Mouse (Mus musculus): ENCODE results near the gene Nlrp10. TPM values are rescaled to one million over a fixed set of nuclear protein-coding genes. Genes with fewer than 3 reads are reported as not detected.

The Nlrp10 gene
- polyA plus RNA-seq (2014; fragmentation: Nextera tagmentation; extraction: Ambion mirVana): 0.08 and 0.13 TPM in 2 replicates

DNA sequence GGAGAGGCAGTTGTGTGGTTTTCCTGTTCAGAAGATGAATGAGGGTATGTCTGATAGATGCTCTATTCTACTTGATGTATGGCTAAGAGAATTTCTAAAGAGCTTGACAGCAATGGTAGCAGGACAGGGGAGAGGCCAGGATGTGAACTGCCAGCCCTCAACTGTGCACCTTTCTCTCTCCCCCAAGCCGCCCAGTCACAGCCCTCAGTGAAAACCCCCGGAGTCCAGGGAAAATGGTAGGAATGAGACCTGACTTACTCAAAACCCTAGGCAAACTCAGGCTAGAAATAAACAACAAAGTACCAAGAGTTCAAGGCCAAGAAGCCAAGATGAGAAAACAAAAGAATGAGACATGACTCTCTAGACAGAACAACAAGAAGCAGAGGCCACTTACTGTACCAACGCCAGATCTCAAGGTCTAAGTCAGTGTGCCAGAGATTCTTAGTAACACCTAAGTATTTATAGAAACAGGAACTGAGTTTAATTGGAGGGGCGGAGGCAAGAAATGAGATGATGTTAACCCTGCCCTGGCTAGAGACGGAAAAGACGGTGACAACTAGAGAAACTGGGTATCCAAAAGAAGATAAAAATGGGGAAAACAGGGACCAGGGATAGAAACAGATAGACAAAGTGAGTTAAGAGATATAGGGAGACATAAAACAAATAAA, at the start of gene Nlrp10:
Gene Nlrp10, minus strand, starts transcription at position 453 of the 668 bp plus-strand sequence.
- ATAC-seq (ENCODE audit: low read depth): no peak
- Histone ChIP-seq H3K4me1 (ENCODE audit: control insufficient read depth, insufficient read depth, low read length) (no peaks in the 10 kb centered on the region), H3K4me2 (ENCODE audit: low read depth, low read length) (no peak within 1 kb of the TSS), H3K27me3 (replicated peaks; ENCODE audit: control insufficient read depth, insufficient read depth, low read length) (no peaks in the 10 kb centered on the region), H3K9me3 (ENCODE audit: control insufficient read depth, low read length) (no peaks in the 10 kb centered on the region), H3K36me3 (ENCODE audit: control insufficient read depth, insufficient read depth, low read length) (no peaks in the 10 kb centered on the region), H3K27ac (replicated peaks; ENCODE audit: low read depth, low read length) (no peak within 1 kb of the TSS), H3K4me3 (ENCODE audit: low read depth, low read length) (no peak within 1 kb of the TSS), H3K9ac (ENCODE audit: low read depth, low read length) (no peak within 1 kb of the TSS)
- 71% methylated on average over 6 of the region's 6 CpGs for WGBS
- DNase-seq (ENCODE audit: low spot score): no peak

DNA sequence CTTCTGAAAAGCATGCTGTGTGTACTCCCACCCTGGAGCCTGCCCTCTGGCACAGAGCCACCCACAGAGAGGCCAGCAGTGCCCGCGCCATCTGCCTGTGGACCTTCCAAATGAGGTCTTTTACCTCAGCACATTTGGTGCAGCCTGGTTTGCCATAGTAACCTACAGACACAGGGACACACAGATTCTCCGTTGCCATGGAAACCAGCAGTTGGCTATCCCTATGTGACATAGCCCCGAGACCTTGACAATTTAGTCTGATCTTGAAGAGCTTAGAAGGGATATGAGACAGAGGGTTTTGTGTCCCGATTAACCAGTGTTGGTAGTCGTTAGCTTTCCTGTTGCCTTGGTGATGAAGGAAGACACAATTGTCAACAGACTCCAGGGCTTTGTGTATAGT, 42.3 kb upstream of the Nlrp10 start:
- DNase-seq (ENCODE audit: low spot score) (no peak), ATAC-seq (ENCODE audit: low read depth) (peak; percentile 50)
- 38% methylated on average over 6 of the region's 6 CpGs for WGBS
- no peak overlapping the region for H3K9ac ChIP-seq (ENCODE audit: low read depth, low read length)
- H3K9me3 ChIP-seq (ENCODE audit: control insufficient read depth, low read length): no peaks in the 10 kb centered on the region
- no peaks in the 10 kb centered on the region for H3K27me3 ChIP-seq (replicated peaks; ENCODE audit: control insufficient read depth, insufficient read depth, low read length)
- no peaks in the 10 kb centered on the region for H3K36me3 ChIP-seq (ENCODE audit: control insufficient read depth, insufficient read depth, low read length)
- no peak overlapping the region for H3K27ac ChIP-seq (replicated peaks; ENCODE audit: low read depth, low read length)
- no peak overlapping the region for H3K4me2 ChIP-seq (ENCODE audit: low read depth, low read length)
- H3K4me3 ChIP-seq (ENCODE audit: low read depth, low read length): no peak overlapping the region
- no peaks in the 10 kb centered on the region for H3K4me1 ChIP-seq (ENCODE audit: control insufficient read depth, insufficient read depth, low read length)

DNA sequence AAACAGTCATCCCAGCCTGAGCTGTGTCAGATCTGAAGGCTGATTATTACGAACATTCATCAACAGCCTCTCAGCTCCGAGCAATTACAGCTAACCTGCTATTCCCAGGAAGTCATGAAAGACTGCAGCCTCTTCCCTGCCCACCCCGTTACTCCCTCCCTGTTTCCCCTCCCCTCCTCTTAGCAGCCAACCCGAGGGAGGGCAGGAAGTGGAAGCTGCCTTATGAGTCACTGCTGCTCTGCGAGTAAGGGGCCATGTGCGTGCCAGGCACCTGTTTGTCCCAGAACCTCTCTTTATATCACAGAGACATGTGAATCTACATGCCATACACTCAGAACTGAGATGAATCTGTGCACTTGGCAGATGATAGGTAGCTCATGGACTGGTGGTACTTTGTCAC, 38.2 kb upstream of the Nlrp10 start:
- no peak overlapping the region for H3K9ac ChIP-seq (ENCODE audit: low read depth, low read length)
- peak; percentile 2 for DNase-seq (ENCODE audit: low spot score)
- no peaks in the 10 kb centered on the region for H3K4me1 ChIP-seq (ENCODE audit: control insufficient read depth, insufficient read depth, low read length)
- H3K4me2 ChIP-seq (ENCODE audit: low read depth, low read length): no peak overlapping the region
- no peaks in the 10 kb centered on the region for H3K36me3 ChIP-seq (ENCODE audit: control insufficient read depth, insufficient read depth, low read length)
- no peak for ATAC-seq (ENCODE audit: low read depth)
- H3K4me3 ChIP-seq (ENCODE audit: low read depth, low read length): no peak overlapping the region
- WGBS: 29% methylated on average over 6 of the region's 6 CpGs
- H3K9me3 ChIP-seq (ENCODE audit: control insufficient read depth, low read length): no peaks in the 10 kb centered on the region
- H3K27ac ChIP-seq (replicated peaks; ENCODE audit: low read depth, low read length): no peak overlapping the region
- no peaks in the 10 kb centered on the region for H3K27me3 ChIP-seq (replicated peaks; ENCODE audit: control insufficient read depth, insufficient read depth, low read length)

DNA sequence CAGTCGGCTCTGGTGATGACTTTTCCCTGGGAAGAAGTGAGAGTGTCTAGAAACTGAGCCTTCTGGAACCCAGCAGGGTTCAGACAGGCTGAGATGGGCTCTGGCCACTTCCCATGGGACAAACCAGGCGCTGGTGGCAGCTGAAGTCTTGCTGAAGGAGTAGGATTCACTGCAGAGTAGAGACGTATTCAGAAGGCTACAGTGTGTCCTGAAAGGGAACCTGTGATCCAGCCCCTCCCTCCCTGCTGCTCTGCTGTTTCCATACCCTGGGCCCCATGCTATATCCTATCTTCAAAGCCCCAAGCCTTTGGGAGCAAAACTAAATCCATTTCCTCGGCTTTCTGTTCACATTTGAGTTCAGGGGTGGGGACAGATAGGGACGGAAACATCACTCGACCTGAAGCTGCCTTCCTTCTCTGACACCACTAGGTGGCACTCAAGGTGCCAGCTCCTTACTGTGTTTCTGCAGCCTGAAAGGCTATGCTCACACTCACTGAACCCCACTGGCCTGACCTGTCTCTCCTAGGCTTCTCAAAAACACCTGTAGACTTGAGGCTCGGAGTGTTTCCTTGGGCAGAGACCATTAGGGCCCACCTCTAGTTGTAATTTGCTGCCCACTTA, 36.9 kb upstream of the Nlrp10 start:
- H3K9ac ChIP-seq (ENCODE audit: low read depth, low read length): no peak overlapping the region
- H3K36me3 ChIP-seq (ENCODE audit: control insufficient read depth, insufficient read depth, low read length): no peaks in the 10 kb centered on the region
- DNase-seq (ENCODE audit: low spot score) (peak; percentile 69), ATAC-seq (ENCODE audit: low read depth) (peak; percentile 58)
- H3K27me3 ChIP-seq (replicated peaks; ENCODE audit: control insufficient read depth, insufficient read depth, low read length): no peaks in the 10 kb centered on the region
- H3K4me2 ChIP-seq (ENCODE audit: low read depth, low read length): no peak overlapping the region
- H3K4me1 ChIP-seq (ENCODE audit: control insufficient read depth, insufficient read depth, low read length): no peaks in the 10 kb centered on the region
- H3K9me3 ChIP-seq (ENCODE audit: control insufficient read depth, low read length): no peaks in the 10 kb centered on the region
- no peak overlapping the region for H3K27ac ChIP-seq (replicated peaks; ENCODE audit: low read depth, low read length)
- no peak overlapping the region for H3K4me3 ChIP-seq (ENCODE audit: low read depth, low read length)
- 23% methylated on average over 7 of the region's 7 CpGs for WGBS

DNA sequence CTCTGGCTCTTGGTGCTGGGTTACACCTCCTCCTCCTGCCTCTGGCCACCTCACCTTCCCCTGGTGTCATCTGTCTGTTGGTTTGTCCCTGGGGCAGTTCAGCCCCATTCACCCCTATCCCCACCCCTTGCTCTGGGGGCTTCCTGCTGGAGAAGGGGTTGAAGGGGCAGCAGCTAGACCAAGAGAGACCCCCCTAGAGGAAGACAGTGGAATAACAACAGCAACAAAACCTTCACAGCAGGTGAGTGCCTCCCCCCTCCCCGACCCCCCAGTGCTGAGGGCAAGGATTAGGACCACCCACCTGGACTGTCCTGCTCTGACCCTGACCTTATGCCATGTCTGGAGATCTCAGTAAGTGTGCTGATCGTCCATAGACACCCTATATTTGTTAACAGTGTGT, 36.0 kb upstream of the Nlrp10 start:
- 17% methylated on average over 2 of the region's 2 CpGs for WGBS
- no peak for ATAC-seq (ENCODE audit: low read depth)
- no peak overlapping the region for H3K4me3 ChIP-seq (ENCODE audit: low read depth, low read length)
- H3K9me3 ChIP-seq (ENCODE audit: control insufficient read depth, low read length): no peaks in the 10 kb centered on the region
- H3K9ac ChIP-seq (ENCODE audit: low read depth, low read length): no peak overlapping the region
- no peaks in the 10 kb centered on the region for H3K4me1 ChIP-seq (ENCODE audit: control insufficient read depth, insufficient read depth, low read length)
- no peaks in the 10 kb centered on the region for H3K27me3 ChIP-seq (replicated peaks; ENCODE audit: control insufficient read depth, insufficient read depth, low read length)
- H3K4me2 ChIP-seq (ENCODE audit: low read depth, low read length): no peak overlapping the region
- H3K27ac ChIP-seq (replicated peaks; ENCODE audit: low read depth, low read length): no peak overlapping the region
- no peak for DNase-seq (ENCODE audit: low spot score)
- H3K36me3 ChIP-seq (ENCODE audit: control insufficient read depth, insufficient read depth, low read length): no peaks in the 10 kb centered on the region

DNA sequence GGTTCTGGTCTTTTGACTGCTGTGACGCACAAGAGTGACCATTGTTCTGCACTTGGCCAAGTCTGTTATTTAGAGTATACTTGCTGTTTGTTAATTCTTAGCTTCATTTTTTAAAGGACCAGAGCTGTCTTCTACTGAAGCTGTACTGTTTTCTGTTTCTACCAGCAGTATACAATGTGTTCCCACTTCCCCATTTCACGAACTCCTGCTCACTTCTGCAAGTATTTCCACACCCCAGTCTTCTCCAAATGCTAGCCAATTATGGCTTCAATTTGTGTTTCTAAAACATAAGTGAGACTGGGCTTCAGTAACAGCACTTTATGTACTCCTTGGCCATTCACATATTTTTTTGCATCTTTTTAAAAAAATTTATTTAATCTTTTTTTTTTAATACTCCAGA, 27.8 kb upstream of the Nlrp10 start:
- ATAC-seq (ENCODE audit: low read depth) (no peak), DNase-seq (ENCODE audit: low spot score) (no peak)
- 72% methylated on average over 2 of the region's 2 CpGs for WGBS
- no peak overlapping the region for H3K4me2 ChIP-seq (ENCODE audit: low read depth, low read length)
- H3K27ac ChIP-seq (replicated peaks; ENCODE audit: low read depth, low read length): no peak overlapping the region
- H3K9ac ChIP-seq (ENCODE audit: low read depth, low read length): no peak overlapping the region
- no peaks in the 10 kb centered on the region for H3K36me3 ChIP-seq (ENCODE audit: control insufficient read depth, insufficient read depth, low read length)
- peaks cover 4% of the 10 kb centered on the region for H3K27me3 ChIP-seq (replicated peaks; ENCODE audit: control insufficient read depth, insufficient read depth, low read length)
- no peak overlapping the region for H3K4me3 ChIP-seq (ENCODE audit: low read depth, low read length)
- H3K4me1 ChIP-seq (ENCODE audit: control insufficient read depth, insufficient read depth, low read length): no peaks in the 10 kb centered on the region
- no peaks in the 10 kb centered on the region for H3K9me3 ChIP-seq (ENCODE audit: control insufficient read depth, low read length)

DNA sequence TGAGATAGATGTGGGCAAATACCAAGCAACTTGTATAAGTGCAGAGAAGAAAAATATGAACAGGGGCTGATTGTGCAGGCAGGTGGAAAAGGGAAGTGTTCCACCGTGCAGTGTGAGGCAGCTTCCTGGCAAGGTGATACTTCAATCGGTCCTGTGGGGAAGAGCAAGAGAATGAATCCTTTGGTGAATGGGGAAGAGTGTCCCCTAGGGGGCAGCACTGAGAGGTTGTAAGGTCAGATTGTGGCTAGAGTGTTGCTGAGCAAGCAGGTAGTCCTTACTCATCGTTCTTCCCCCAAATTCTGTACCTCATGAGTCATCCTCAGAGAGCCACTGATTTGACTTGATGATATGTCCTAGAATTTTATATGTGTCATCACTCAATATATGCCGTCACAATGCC, 24.2 kb upstream of the Nlrp10 start:
- DNase-seq (ENCODE audit: low spot score): no peak
- Histone ChIP-seq H3K9ac (ENCODE audit: low read depth, low read length) (no peak overlapping the region), H3K9me3 (ENCODE audit: control insufficient read depth, low read length) (no peaks in the 10 kb centered on the region), H3K27me3 (replicated peaks; ENCODE audit: control insufficient read depth, insufficient read depth, low read length) (peaks cover 39% of the 10 kb centered on the region), H3K4me2 (ENCODE audit: low read depth, low read length) (no peak overlapping the region), H3K4me3 (ENCODE audit: low read depth, low read length) (no peak overlapping the region), H3K4me1 (ENCODE audit: control insufficient read depth, insufficient read depth, low read length) (peaks cover 9% of the 10 kb centered on the region; the same call in 1 of the 2 replicates), H3K27ac (replicated peaks; ENCODE audit: low read depth, low read length) (no peak overlapping the region), H3K36me3 (ENCODE audit: control insufficient read depth, insufficient read depth, low read length) (no peaks in the 10 kb centered on the region)
- 48% methylated on average over 4 of the region's 4 CpGs for WGBS
- no peak for ATAC-seq (ENCODE audit: low read depth)

DNA sequence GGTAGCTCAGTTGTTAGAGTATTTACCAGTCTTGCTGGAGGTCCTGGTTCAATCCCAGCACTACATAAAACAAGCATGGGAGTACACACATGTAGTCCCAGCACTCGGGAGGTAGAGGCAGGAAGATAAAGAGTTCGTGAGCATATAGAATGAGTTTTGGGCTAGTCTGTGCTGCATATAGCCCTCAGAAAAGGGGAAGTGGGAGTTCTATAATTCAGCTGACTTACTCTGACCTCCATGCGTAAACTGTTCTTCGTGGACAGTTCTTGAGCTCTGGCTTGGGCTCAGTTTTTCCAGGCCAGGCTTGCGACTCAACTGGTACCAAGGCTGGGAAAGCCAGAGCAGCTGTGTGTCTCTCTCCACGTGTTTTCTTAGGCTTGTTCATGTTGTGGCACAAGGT, 22.8 kb upstream of the Nlrp10 start:
- Histone ChIP-seq H3K27me3 (replicated peaks; ENCODE audit: control insufficient read depth, insufficient read depth, low read length) (peaks cover 43% of the 10 kb centered on the region), H3K4me1 (ENCODE audit: control insufficient read depth, insufficient read depth, low read length) (peaks cover 9% of the 10 kb centered on the region; the same call in 1 of the 2 replicates), H3K36me3 (ENCODE audit: control insufficient read depth, insufficient read depth, low read length) (no peaks in the 10 kb centered on the region), H3K4me2 (ENCODE audit: low read depth, low read length) (no peak overlapping the region), H3K9ac (ENCODE audit: low read depth, low read length) (no peak overlapping the region), H3K27ac (replicated peaks; ENCODE audit: low read depth, low read length) (no peak overlapping the region), H3K9me3 (ENCODE audit: control insufficient read depth, low read length) (no peaks in the 10 kb centered on the region), H3K4me3 (ENCODE audit: low read depth, low read length) (no peak overlapping the region)
- 81% methylated on average over 6 of the region's 6 CpGs for WGBS
- ATAC-seq (ENCODE audit: low read depth) (no peak), DNase-seq (ENCODE audit: low spot score) (no peak)
